Mouse (Mus musculus) stomach, postnatal 0 days (tissue): ENCODE measurements around the gene Olfr1406. TPM values are rescaled to one million over a fixed set of nuclear protein-coding genes. Genes with fewer than 3 reads are reported as not detected.
"Not testable (repeated sequence)": the region's sequence is repeated elsewhere in the genome, so short reads cannot be mapped to it uniquely, and the experiment has no call there.

Experiments used
- ATAC-seq: fragments of 200-750 bp; cut with Nextera tagmentation; 2 replicates; pipeline ENCODE4 v1.8.0; 2017; ENCODE audit not compliant: low FRiP score, low TSS enrichment
- DNase-seq: peaks from one replicate; pipeline ENCODE4 v3.0.0-alpha.2; 2016; ENCODE audit warnings: low spot score
- H3K27ac ChIP-seq: fragments of 300-500 bp; sonication (generic); replicated peaks from 2 replicates; pipeline ENCODE4 v1.5.1; 2014; ENCODE audit warnings: mild to moderate bottlenecking, control low read depth
- H3K27me3 ChIP-seq: fragments of 300-500 bp; sonication (generic); 2 replicates; pipeline ENCODE4 v1.6.1; 2014; ENCODE audit warnings: low read length; ENCODE audit not compliant: control insufficient read depth, insufficient read depth
- H3K36me3 ChIP-seq: fragments of 300-500 bp; sonication (generic); 2 replicates; pipeline ENCODE4 v1.6.1; 2014; ENCODE audit warnings: low read length, mixed read lengths; ENCODE audit not compliant: control insufficient read depth, insufficient read depth
- H3K4me1 ChIP-seq: fragments of 300-500 bp; sonication (generic); replicated peaks from 2 replicates; pipeline ENCODE4 v1.6.1; 2014; ENCODE audit warnings: antibody characterized with exemption; ENCODE audit not compliant: control insufficient read depth, insufficient read depth
- H3K4me2 ChIP-seq: fragments of 300-500 bp; sonication (generic); replicated peaks from 2 replicates; pipeline ENCODE4 v1.6.1; 2014; ENCODE audit warnings: low read depth, mild to moderate bottlenecking, control low read depth, moderate library complexity
- H3K4me3 ChIP-seq: fragments of 300-500 bp; sonication (generic); 2 replicates; pipeline ENCODE4 v1.5.1; 2014; ENCODE audit warnings: low read depth, low read length, control low read depth
- H3K9ac ChIP-seq: fragments of 300-500 bp; sonication (generic); 2 replicates; pipeline ENCODE4 v1.6.1; 2014; ENCODE audit warnings: mild to moderate bottlenecking, low read length, control low read depth, mixed read lengths
- H3K9me3 ChIP-seq: fragments of 300-500 bp; sonication (generic); 2 replicates; pipeline ENCODE4 v1.6.1; 2016; ENCODE audit warnings: low read length; ENCODE audit not compliant: control insufficient read depth
- CTCF ChIP-seq: IDR thresholded peaks from 2 replicates; pipeline ENCODE4 v1.5.1; 2016; ENCODE audit warnings: antibody characterized with exemption, low read depth, mild to moderate bottlenecking, moderate library complexity
- EP300 ChIP-seq: optimal IDR thresholded peaks from 2 replicates; pipeline ENCODE3; 2016; ENCODE audit warnings: antibody characterized with exemption
- WGBS: fragments of 180-500 bp; shearing (Covaris S2); extraction: QIAGEN DNeasy Blood & Tissue Kit; methylation state at CpG from one replicate; pipeline ENCODE4 v1.1.7; 2014; 5-methylcytosine and 5-hydroxymethylcytosine counted together
- polyA plus RNA-seq: library from polyadenylated mRNA; unstranded; fragments of >200 nt; fragmentation: Nextera tagmentation; extraction: Ambion mirVana; gene quantifications from 2 replicates; pipeline ENCODE4 v1.2.1, GENCODE M21; 2015

Olfr1406 gene
- polyA plus RNA-seq, result 0.04 TPM in 1 of 2 replicates, not detected in the other

- no peak within 1 kb of the TSS for H3K4me3 ChIP-seq
- H3K9me3 ChIP-seq, result no peaks in the 10 kb centered on the region
- H3K27ac ChIP-seq, result no peak within 1 kb of the TSS
- no peak for DNase-seq
- TF ChIP-seq EP300, result no peak
- no peak for TF ChIP-seq CTCF
- H3K4me2 ChIP-seq, result no peak within 1 kb of the TSS
- no peaks in the 10 kb centered on the region for H3K27me3 ChIP-seq
- H3K9ac ChIP-seq, result no peak within 1 kb of the TSS
- WGBS, result 54% methylated on average over 3 of the region's 3 CpGs
- no peaks in the 10 kb centered on the region for H3K36me3 ChIP-seq
- no peaks in the 10 kb centered on the region for H3K4me1 ChIP-seq
- ATAC-seq, result no peak
Observed at GRCm38 (mm10) chr1:173190540-173190939, at the start of gene Olfr1406. Gene Olfr1406 (minus strand): TSS chr1:173190640.

- not testable (repeated sequence) for H3K9me3 ChIP-seq, H3K27ac ChIP-seq, DNase-seq, H3K4me3 ChIP-seq, H3K36me3 ChIP-seq, H3K4me2 ChIP-seq, ATAC-seq, H3K9ac ChIP-seq, H3K27me3 ChIP-seq, H3K4me1 ChIP-seq
- 79% methylated on average over 1 of the region's 1 CpGs for WGBS
Observed at GRCm38 (mm10) chr1:173237004-173237403, 46.6 kb upstream of the Olfr1406 start.

- no peaks in the 10 kb centered on the region for H3K9me3 ChIP-seq
- H3K4me1 ChIP-seq, result no peaks in the 10 kb centered on the region
- 81% methylated on average over 2 of the region's 2 CpGs for whole genome bisulfite sequencing
- no peak within 1 kb of the TSS for H3K9ac ChIP-seq
- no peak within 1 kb of the TSS for H3K27ac ChIP-seq
- no peak for DNase-seq
- H3K4me3 ChIP-seq, result no peak within 1 kb of the TSS
- no peaks in the 10 kb centered on the region for H3K36me3 ChIP-seq
- no peak for ATAC-seq
- H3K27me3 ChIP-seq, result no peaks in the 10 kb centered on the region
- TF ChIP-seq CTCF, result no peak
- TF ChIP-seq EP300, result no peak
- no peak within 1 kb of the TSS for H3K4me2 ChIP-seq
Observed at GRCm38 (mm10) chr1:173227081-173227480, 36.6 kb upstream of the Olfr1406 start, which contains the start of gene Fcer1a. Gene Fcer1a (minus strand): TSS chr1:173227214.

- Histone ChIP-seq H3K27me3 (no peaks in the 10 kb centered on the region), H3K9ac (no peak overlapping the region), H3K4me3 (no peak overlapping the region), H3K36me3 (no peaks in the 10 kb centered on the region), H3K4me2 (no peak overlapping the region), H3K9me3 (no peaks in the 10 kb centered on the region), H3K27ac (no peak overlapping the region), H3K4me1 (no peaks in the 10 kb centered on the region)
- WGBS, result 86% methylated on average over 3 of the region's 3 CpGs
- TF ChIP-seq EP300, result no peak
- ATAC-seq (no peak), DNase-seq (no peak)
Observed at GRCm38 (mm10) chr1:173216481-173216880, 26.0 kb upstream of the Olfr1406 start.

GRCm38 (mm10) chr1:173212092-173212491 is 21.7 kb upstream of the Olfr1406 start, which contains the start of gene Olfr1404:
Gene Olfr1404 (plus strand): TSS chr1:173212392.
- H3K27me3 ChIP-seq, result no peaks in the 10 kb centered on the region
- no peaks in the 10 kb centered on the region for H3K4me1 ChIP-seq
- H3K4me2 ChIP-seq, result no peak within 1 kb of the TSS
- no peaks in the 10 kb centered on the region for H3K36me3 ChIP-seq
- ATAC-seq (no peak), DNase-seq (no peak)
- WGBS, result 59% methylated on average over 5 of the region's 5 CpGs
- no peaks in the 10 kb centered on the region for H3K9me3 ChIP-seq
- no peak within 1 kb of the TSS for H3K27ac ChIP-seq
- no peak for TF ChIP-seq CTCF
- TF ChIP-seq EP300, result no peak
- H3K9ac ChIP-seq, result no peak within 1 kb of the TSS
- H3K4me3 ChIP-seq, result no peak within 1 kb of the TSS

GRCm38 (mm10) chr1:173197508-173197907 is 7.1 kb upstream of the Olfr1406 start, which contains the start of gene Olfr218:
Gene Olfr218 (plus strand): TSS chr1:173197808.
- ATAC-seq (no peak), DNase-seq (no peak)
- TF ChIP-seq CTCF (no peak), EP300 (no peak)
- no peak within 1 kb of the TSS for H3K27ac ChIP-seq
- H3K4me1 ChIP-seq, result no peaks in the 10 kb centered on the region
- H3K36me3 ChIP-seq, result no peaks in the 10 kb centered on the region
- whole genome bisulfite sequencing, result 76% methylated on average over 5 of the region's 5 CpGs
- no peak within 1 kb of the TSS for H3K4me2 ChIP-seq
- no peak within 1 kb of the TSS for H3K4me3 ChIP-seq
- no peak within 1 kb of the TSS for H3K9ac ChIP-seq
- no peaks in the 10 kb centered on the region for H3K27me3 ChIP-seq
- H3K9me3 ChIP-seq, result no peaks in the 10 kb centered on the region
